Mouse (Mus musculus): Measurements from ENCODE around the gene Tex9.

- no peak for TF ChIP-seq CTCF (conservative IDR thresholded peaks at IDR 0.05; ENCODE audit: insufficient read depth, insufficient read length, low read depth, low read length)
- no peak for TF ChIP-seq POLR2A (IDR thresholded peaks at IDR 0.05; ENCODE audit: low read depth, low read length)
Measured at GRCm38 (mm10) chr9:72422284-72422683, 69.7 kb downstream of the Tex9 start.

All from kidney, adult 2 months (tissue).